Mouse (Mus musculus): ENCODE measurements around the gene Nudt9.

DNA sequence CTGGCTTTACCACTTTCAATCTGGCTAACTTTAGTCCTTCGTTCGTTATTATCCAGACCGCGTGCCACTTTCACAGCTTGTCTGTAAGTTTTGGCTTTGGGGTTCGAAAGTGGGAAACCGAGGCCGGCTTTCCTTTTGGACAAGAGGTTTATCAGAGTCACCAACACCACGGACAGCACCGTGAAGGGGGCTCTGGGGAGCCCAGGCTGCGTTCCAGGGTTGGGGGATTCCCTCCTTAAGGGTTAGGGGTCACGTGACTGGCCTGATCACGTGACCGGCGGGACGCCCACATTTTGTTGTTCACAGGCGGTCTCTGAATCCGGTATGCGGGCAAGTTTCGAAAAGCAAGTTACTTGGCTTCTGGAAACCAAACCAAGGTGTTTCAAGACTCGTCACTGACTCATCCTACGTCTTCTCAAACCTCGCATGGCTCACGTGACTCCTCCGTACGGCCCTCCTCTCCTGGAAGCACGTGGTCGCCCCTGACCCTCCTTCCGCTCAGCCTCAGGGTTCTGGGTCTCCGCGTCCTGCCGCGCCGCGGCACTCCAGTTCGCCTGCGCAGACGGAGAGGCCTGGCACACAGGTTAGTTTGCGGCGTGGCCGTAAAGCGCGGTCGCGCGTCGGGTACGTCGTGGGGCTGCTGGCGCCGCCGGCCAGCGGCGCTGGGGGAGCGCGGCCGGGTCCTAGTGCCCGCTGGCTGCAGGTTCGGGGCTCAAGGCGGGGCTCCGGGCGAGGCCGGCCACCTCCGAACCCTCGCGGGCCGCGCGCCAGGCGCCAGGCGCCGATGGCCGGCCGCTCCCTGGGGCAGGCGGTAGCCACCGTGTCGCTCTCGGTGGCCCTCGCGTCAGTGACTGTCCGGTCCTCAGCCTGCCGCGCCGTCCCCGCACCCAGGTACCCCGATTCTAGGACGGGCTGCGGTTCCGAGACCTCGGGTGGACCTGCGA lies at the start of gene Nudt9:
- TF ChIP-seq CTCF (IDR thresholded peaks at IDR 0.05; ENCODE audit: insufficient read depth, low read depth, low read length), result no peak
- TF ChIP-seq POLR2A (IDR thresholded peaks at IDR 0.05; ENCODE audit: insufficient read depth, low read depth, low read length), result peak; percentile 36; the same call in 1 of the 2 replicates
